Mouse (Mus musculus) limb, embryonic 11.5 days (tissue): ENCODE measurements at regions not wholly inside any gene's neighbourhood (a gene's known extent, or its start where the extent isn't known, plus 50 kb on each side); places are given as distances from the start of the nearest gene placed in this dataset.
A peak's percentile ranks its signal among the peaks of the same experiment; 100 is the strongest.

Experiments
- ATAC-seq: fragments of 200-750 bp; cut with Nextera tagmentation; 2 replicates; pipeline ENCODE4 v1.8.0; 2017; ENCODE audit warnings: low read depth; ENCODE audit not compliant: insufficient number of reproducible peaks, low FRiP score, low TSS enrichment
- DNase-seq: peaks from one replicate; pipeline ENCODE4 v3.0.0-alpha.2; 2015; ENCODE audit warnings: low spot score
- H3K27ac ChIP-seq: fragments of 300-500 bp; sonication (generic); replicated peaks from 2 replicates; pipeline ENCODE4 v1.5.1; 2014; ENCODE audit warnings: low read depth, mild to moderate bottlenecking, low read length
- H3K27me3 ChIP-seq: fragments of 300-500 bp; sonication (generic); 2 replicates; pipeline ENCODE4 v1.6.1; 2014; ENCODE audit warnings: mild to moderate bottlenecking, low read length, mixed read lengths; ENCODE audit not compliant: control insufficient read depth, insufficient read depth
- H3K36me3 ChIP-seq: fragments of 300-500 bp; sonication (generic); 2 replicates; pipeline ENCODE4 v1.6.1; 2014; ENCODE audit warnings: mild to moderate bottlenecking, low read length, moderate library complexity, mixed read lengths; ENCODE audit not compliant: control insufficient read depth, insufficient read depth
- H3K4me1 ChIP-seq: fragments of 300-500 bp; sonication (generic); 2 replicates; pipeline ENCODE4 v1.6.1; 2014; ENCODE audit warnings: low read length, mixed read lengths; ENCODE audit not compliant: control insufficient read depth, insufficient read depth
- H3K4me2 ChIP-seq: fragments of 300-500 bp; sonication (generic); 2 replicates; pipeline ENCODE4 v1.6.1; 2014; ENCODE audit warnings: low read depth, mild to moderate bottlenecking, moderate library complexity; ENCODE audit not compliant: severe bottlenecking
- H3K4me3 ChIP-seq: fragments of 300-500 bp; sonication (generic); 2 replicates; pipeline ENCODE4 v1.5.1; 2014; ENCODE audit warnings: low read depth, low read length
- H3K9ac ChIP-seq: fragments of 300-500 bp; sonication (generic); 2 replicates; pipeline ENCODE4 v1.6.1; 2014; ENCODE audit warnings: mild to moderate bottlenecking, low read length
- H3K9me3 ChIP-seq: fragments of 300-500 bp; sonication (generic); 2 replicates; pipeline ENCODE4 v1.6.1; 2016; ENCODE audit warnings: low read length; ENCODE audit not compliant: control insufficient read depth
- WGBS: fragments of 180-500 bp; shearing (Covaris S2); extraction: QIAGEN DNeasy Blood & Tissue Kit; methylation state at CpG from one replicate; pipeline ENCODE4 v1.1.7; 2014; 5-methylcytosine and 5-hydroxymethylcytosine counted together

- DNase-seq (no peak), ATAC-seq (no peak)
- WGBS = 18% methylated on average over 13 of the region's 13 CpGs
- Histone ChIP-seq H3K36me3 (no peaks in the 10 kb centered on the region), H3K27ac (no peak overlapping the region), H3K4me3 (no peak overlapping the region), H3K9ac (no peak overlapping the region), H3K4me1 (no peaks in the 10 kb centered on the region), H3K4me2 (peak overlapping the region; percentile 15; the same call in 1 of the 2 replicates), H3K27me3 (no peaks in the 10 kb centered on the region), H3K9me3 (no peaks in the 10 kb centered on the region)
These were observed 156.4 kb downstream of the Psat1 start for GRCm38 (mm10) chr19:15790620-15791263.

- Histone ChIP-seq H3K9me3 (no peaks in the 10 kb centered on the region), H3K9ac (no peak overlapping the region), H3K4me3 (no peak overlapping the region), H3K4me2 (no peak overlapping the region), H3K36me3 (no peaks in the 10 kb centered on the region), H3K27me3 (no peaks in the 10 kb centered on the region), H3K27ac (no peak overlapping the region), H3K4me1 (no peaks in the 10 kb centered on the region)
- WGBS = 87% methylated on average over 5 of the region's 5 CpGs
- no peak for DNase-seq
- ATAC-seq = no peak
These were observed 157.4 kb downstream of the Psat1 start for GRCm38 (mm10) chr19:15789741-15790140.

- H3K4me3 ChIP-seq = no peak overlapping the region
- H3K4me1 ChIP-seq = no peaks in the 10 kb centered on the region
- H3K27me3 ChIP-seq = no peaks in the 10 kb centered on the region
- no peak for DNase-seq
- H3K36me3 ChIP-seq = no peaks in the 10 kb centered on the region
- H3K4me2 ChIP-seq = no peak overlapping the region
- no peak for ATAC-seq
- H3K9ac ChIP-seq = no peak overlapping the region
- H3K9me3 ChIP-seq = no peaks in the 10 kb centered on the region
- 76% methylated on average over 4 of the region's 4 CpGs for WGBS
- no peak overlapping the region for H3K27ac ChIP-seq
These were observed 162.5 kb downstream of the Psat1 start for GRCm38 (mm10) chr19:15784644-15785043.

GRCm38 (mm10) chr19:15769651-15770050, 177.5 kb downstream of the Psat1 start:
- Histone ChIP-seq H3K27ac (no peak overlapping the region), H3K27me3 (no peaks in the 10 kb centered on the region), H3K36me3 (no peaks in the 10 kb centered on the region), H3K9ac (no peak overlapping the region), H3K4me1 (no peaks in the 10 kb centered on the region), H3K4me3 (no peak overlapping the region), H3K4me2 (no peak overlapping the region), H3K9me3 (no peaks in the 10 kb centered on the region)
- ATAC-seq (no peak), DNase-seq (no peak)
- 67% methylated on average over 4 of the region's 4 CpGs for WGBS

- no peak overlapping the region for H3K9ac ChIP-seq
- ATAC-seq (no peak), DNase-seq (no peak)
- H3K4me1 ChIP-seq = no peaks in the 10 kb centered on the region
- H3K9me3 ChIP-seq = no peaks in the 10 kb centered on the region
- H3K4me2 ChIP-seq = no peak overlapping the region
- H3K4me3 ChIP-seq = no peak overlapping the region
- H3K36me3 ChIP-seq = no peaks in the 10 kb centered on the region
- 88% methylated on average over 4 of the region's 4 CpGs for WGBS
- H3K27me3 ChIP-seq = no peaks in the 10 kb centered on the region
- no peak overlapping the region for H3K27ac ChIP-seq
These were observed 186.1 kb downstream of the Psat1 start for GRCm38 (mm10) chr19:15761086-15761485.

- 74% methylated on average over 8 of the region's 8 CpGs for WGBS
- H3K27ac ChIP-seq = no peak overlapping the region
- no peak overlapping the region for H3K9ac ChIP-seq
- H3K4me1 ChIP-seq = no peaks in the 10 kb centered on the region
- DNase-seq (no peak), ATAC-seq (no peak)
- no peak overlapping the region for H3K4me2 ChIP-seq
- no peaks in the 10 kb centered on the region for H3K36me3 ChIP-seq
- H3K9me3 ChIP-seq = no peaks in the 10 kb centered on the region
- H3K27me3 ChIP-seq = no peaks in the 10 kb centered on the region
- no peak overlapping the region for H3K4me3 ChIP-seq
These were observed 201.9 kb downstream of the Psat1 start for GRCm38 (mm10) chr19:15745026-15745777.

GRCm38 (mm10) chr19:15736200-15736599, 210.9 kb downstream of the Psat1 start:
- H3K4me1 ChIP-seq = 0 out of 2 replicates have a peak, but pooled peaks cover 3% of the 10 kb centered on the region
- no peak for ATAC-seq
- no peak overlapping the region for H3K4me2 ChIP-seq
- H3K27me3 ChIP-seq = no peaks in the 10 kb centered on the region
- H3K9me3 ChIP-seq = no peaks in the 10 kb centered on the region
- 80% methylated on average over 2 of the region's 2 CpGs for WGBS
- no peak overlapping the region for H3K27ac ChIP-seq
- no peak for DNase-seq
- no peaks in the 10 kb centered on the region for H3K36me3 ChIP-seq
- H3K4me3 ChIP-seq = no peak overlapping the region
- H3K9ac ChIP-seq = no peak overlapping the region

- no peaks in the 10 kb centered on the region for H3K36me3 ChIP-seq
- no peak overlapping the region for H3K4me2 ChIP-seq
- no peak overlapping the region for H3K27ac ChIP-seq
- ATAC-seq (no peak), DNase-seq (no peak)
- no peaks in the 10 kb centered on the region; the same call in 1 of the 2 replicates for H3K4me1 ChIP-seq
- H3K9ac ChIP-seq = no peak overlapping the region
- WGBS = 56% methylated on average over 13 of the region's 13 CpGs
- H3K4me3 ChIP-seq = no peak overlapping the region
- H3K27me3 ChIP-seq = no peaks in the 10 kb centered on the region
- H3K9me3 ChIP-seq = no peaks in the 10 kb centered on the region
These were observed 220.2 kb downstream of the Psat1 start for GRCm38 (mm10) chr19:15726785-15727406.
